Mouse (Mus musculus) cerebellum, postnatal 25 days (tissue): ENCODE results near the gene Pitpnm2.
"Not testable (repeated sequence)": the region's sequence is repeated elsewhere in the genome, so short reads cannot be mapped to it uniquely, and the experiment has no call there.

Experiments used
- DNase-seq, 2 experiments: peaks; one replicate each; pipeline ENCODE4 v3.0.0; 2021; ENCODE audit warnings: mixed read lengths in 2 of 2

The Pitpnm2 gene

DNA sequence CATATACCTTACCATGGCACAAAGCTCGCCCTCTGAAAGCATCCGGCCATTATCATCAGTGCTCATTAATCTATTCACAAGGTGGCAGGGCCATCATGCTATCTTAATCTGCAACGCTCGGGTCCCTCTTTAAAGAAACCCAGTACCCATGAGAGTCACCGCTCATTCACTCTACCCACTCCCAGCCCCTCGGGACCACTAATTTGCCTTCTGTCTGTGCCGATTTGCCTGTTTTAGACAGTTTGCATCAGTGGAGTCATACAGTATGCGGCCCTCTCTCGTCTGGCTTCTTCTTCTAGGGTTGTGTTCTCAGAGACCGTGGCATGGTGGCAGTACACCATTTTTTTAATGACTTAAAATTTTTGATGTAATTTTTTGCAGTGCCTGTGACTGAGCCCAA lies 30.1 kb downstream of the Pitpnm2 start:
- DNase-seq = no peak

DNA sequence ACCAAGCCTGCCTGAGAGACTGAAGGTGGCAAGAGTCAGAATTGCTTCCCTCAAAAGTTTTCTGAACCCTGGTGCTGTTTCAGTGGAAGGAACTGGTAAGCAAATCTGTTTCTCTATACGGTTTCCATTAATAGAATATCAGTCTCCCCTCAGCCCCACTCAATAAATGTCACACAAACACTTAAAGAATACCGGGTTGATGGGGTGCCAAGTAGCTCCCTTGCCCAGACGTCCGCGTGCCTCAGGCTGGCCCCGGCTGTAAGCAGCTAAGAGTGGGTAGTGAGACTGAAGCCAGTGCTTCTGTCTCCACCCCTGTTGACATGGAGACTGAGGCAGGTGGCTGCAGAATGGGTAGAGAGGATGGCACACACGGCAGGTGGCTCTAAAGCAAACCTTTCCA lies 30.6 kb downstream of the Pitpnm2 start:
- DNase-seq = no peak

DNA sequence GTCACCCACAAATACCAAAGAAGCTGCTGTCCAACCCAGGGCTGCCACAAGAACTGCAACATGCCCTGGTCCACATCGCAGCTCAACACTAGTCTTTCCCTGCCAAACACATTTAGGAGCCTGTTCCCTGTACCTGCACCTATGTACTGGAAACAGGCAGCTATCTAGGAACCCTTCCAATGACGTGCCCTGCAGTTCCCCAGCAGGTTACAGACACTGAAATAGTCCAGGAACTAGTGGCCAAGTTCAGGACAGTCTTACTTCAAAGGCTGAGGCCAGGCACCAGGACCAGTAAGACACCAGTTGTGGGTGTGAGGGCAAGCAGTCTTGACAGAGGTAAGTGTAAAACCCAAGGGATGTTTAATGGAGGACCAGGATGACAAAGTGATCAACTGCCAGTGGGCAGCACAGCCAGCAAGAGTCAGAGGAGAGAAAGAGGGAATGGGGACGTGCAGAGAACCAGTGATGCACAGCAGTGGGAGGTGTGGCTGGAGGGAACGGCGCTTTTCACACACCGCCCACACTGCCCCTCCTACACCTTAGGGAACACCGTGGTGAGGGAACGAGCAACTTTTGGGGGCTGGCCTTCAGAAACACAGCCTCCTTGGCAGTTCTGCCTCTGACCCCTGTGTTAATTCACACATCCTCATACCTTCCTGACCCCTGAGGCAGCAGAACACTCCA lies 31.9 kb downstream of the Pitpnm2 start:
- DNase-seq = no peak

DNA sequence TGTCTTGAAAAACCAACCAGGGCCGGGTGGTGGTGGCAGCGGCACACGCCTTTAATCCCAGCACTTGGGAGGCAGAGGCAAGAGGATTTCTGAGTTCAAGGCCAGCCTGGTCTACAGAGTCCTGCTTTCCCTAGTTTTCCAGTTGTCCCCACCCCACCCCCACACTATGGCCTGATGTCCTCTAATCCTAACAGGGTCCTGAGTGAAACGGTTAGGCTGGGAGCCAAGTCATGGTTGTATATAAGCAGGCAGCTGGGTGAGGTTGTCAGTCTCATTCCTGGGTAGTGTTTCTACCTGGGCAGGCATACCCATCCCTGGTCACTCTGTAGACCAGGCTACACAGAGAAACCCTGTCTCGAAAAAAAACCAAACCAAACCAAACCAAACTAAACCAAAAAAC lies 32.5 kb downstream of the Pitpnm2 start:
- DNase-seq = not testable (repeated sequence)

DNA sequence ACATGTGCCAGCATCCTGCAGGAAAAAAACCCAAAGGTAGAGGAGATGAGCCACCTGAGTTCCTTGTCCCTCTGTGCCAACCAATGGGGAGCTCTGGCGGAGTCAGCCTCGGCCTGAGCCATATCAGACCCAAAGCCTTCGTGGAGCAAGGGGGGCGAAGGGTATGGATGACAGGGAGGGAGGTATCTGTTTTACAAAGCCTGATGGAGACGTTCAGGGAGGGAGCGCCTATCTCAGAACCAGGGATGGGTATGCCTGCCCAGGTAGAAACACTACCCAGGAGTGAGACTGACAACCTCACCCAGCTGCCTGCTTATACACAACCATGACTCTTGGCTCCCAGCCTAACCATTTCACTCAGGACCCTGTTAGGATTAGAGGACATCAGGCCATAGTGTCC lies 33.2 kb downstream of the Pitpnm2 start:
- DNase-seq = no peak

GRCm38 (mm10) chr5:124215647-124216046 lies 33.9 kb downstream of the Pitpnm2 start:
- DNase-seq = no peak

DNA sequence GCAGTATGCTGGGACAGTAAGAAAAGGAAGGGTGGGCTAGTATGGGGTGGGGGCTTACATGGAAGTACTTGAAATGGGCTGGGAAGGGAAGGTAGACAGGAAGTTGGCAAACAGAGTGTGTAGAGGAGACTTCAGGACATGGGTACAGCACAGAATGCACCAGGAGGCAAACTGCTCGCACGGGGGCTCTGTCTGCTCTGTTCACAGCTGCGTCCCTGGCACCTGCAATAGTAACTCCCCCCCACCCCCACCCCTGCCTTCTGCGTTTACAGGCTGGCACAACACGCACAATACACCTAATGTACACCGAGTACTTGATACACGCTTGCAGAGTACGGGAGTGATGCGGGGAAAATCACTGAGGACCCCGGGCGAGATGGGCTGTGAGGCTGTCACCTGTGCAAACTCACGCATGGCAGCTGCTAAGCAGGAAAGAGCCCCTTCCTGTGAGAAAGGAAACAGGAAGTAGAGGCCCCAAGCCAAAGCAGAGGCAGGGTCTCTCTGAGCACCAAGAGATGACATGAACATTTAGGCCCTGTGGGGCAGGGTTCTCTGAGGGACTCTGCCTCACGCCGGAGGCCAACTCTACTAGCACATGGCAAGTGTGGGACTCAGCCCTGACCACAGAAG lies 34.9 kb downstream of the Pitpnm2 start:
- DNase-seq = no peak

GRCm38 (mm10) chr5:124213588-124214469 lies 35.7 kb downstream of the Pitpnm2 start:
- DNase-seq = no peak

DNA sequence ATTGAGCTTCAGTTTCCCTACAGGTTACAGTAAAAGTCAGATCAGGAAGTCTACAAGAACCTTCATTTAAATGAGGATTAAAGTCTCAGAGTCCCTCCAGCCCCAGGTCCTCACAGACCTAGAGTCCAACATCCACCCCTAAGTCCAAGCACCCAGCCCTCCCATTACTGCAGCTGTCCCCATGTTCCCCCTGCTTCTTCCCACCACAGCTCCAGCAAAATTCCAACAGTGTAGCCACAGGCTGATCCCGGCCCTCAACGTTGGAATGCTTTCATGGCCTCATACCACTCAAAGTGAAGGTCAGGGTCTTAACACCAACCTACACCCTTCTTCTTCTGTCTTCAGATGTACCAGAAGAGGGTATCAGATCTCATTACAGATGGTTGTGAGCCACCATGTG lies 37.9 kb downstream of the Pitpnm2 start:
- no peak for DNase-seq

- DNase-seq = peak; percentile 61 to 70
Observed at GRCm38 (mm10) chr5:124211234-124211633, 38.3 kb downstream of the Pitpnm2 start.

DNA sequence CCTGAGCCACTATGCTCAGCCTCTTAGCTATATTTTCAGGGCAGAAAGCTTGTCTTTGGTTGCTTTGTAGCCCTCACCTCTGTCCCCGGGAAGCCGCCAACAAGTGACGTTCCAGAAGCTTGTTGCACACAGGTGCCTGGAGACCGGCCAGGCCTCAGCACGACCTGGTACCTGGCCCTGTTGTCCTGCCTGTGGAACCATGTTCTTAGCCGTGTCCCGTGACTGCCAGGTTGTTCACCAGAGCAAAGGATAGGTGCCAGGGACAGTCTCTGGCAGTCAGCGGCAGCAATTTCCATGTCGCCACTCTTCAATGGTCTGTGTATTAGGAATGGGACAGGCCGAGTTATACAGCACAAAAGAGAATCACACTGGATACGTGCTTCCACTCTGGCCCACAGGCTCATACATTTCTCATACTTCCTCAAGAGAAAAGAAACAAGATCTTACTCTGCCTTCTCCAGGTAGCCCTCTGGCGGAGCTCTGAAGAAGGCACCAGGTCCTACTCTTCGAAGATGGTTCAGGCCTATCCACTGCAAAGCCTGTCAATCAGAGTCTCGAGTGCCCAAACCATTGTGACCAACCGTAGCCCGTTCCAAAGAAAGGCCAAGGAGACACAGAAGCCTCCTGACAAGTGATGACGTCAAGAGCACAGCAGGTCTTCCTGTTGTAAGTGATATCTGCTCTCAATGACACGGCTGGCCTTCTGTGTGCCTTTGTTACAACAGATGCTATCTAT lies 39.1 kb downstream of the Pitpnm2 start:
- DNase-seq = peak; percentile 62 to 73

GRCm38 (mm10) chr5:124209850-124210249 lies 39.7 kb downstream of the Pitpnm2 start:
- no peak for DNase-seq

DNA sequence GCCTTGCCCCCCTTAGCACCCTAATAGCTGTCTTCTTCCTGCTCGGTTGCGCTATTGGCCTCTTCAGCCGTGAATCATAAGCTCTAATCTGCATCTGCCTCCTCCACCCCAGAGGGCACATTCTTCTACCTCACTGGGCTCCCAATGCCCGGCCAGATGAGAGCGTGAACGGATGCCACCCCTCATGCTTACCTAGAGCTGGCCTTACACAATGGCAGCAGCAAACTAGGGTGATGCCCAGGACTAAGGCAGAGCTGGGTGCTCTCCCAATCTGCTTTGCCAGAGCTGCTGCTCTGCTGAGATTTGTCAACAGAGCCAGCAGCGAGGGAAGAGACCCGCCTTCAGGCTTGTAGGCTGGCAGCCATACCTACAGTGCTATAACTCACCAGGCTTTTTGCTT lies 41.5 kb downstream of the Pitpnm2 start:
- DNase-seq = no peak

- no peak for DNase-seq
Observed at GRCm38 (mm10) chr5:124206481-124207038, 43.0 kb downstream of the Pitpnm2 start.

GRCm38 (mm10) chr5:124205809-124206380 lies 43.7 kb downstream of the Pitpnm2 start:
- DNase-seq = no peak

DNA sequence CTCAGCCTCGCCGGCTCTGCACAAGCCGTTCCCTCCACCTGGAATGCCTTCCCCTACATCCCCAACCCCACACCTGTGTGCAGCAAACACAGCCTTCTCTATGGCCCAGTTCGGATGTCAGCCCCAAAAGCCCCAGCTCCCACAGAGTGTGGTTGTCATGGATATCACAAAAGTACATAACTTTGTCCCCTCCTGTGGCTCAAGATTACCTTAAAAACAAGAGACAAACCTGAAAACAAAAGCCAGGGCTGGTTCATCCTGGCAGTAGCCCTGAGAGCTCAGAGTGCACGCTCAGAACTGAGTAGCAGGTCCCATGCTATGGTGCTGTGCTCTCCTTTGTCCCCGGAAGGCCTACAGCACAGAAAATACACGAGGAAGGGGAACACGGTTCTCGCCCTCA lies 44.3 kb downstream of the Pitpnm2 start:
- DNase-seq = no peak

DNA sequence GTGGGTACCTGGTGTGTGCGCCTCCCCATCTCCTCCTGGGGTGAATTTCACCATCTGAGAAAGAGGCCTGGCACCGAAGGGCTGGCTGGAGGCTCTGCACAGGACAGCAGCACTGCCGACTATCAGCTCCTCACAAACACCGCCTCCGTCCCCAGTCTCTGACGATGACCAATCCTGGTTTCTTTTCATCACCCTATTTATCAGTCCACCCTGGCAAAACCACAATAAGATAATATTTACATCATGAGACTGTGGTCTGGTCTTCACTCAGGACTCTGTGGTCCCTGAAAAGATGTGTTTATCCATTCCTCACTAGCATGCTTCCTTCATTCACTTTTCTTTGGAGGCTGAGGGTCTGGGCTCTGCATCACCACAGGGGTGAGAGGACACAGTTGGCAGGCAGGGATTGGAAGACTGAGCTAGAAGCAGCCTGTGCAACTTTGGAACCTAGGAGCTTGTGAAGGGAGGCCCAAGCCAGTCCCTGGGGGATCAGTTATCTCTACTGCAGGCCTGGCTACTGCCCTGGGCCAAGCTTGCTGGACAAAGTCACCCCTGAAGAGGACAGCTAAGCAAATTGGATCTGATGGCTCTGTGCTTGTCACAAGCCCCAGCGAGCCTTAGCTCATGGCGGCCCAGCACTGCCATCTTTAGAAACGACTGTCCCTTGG lies 45.3 kb downstream of the Pitpnm2 start:
- no peak for DNase-seq

DNA sequence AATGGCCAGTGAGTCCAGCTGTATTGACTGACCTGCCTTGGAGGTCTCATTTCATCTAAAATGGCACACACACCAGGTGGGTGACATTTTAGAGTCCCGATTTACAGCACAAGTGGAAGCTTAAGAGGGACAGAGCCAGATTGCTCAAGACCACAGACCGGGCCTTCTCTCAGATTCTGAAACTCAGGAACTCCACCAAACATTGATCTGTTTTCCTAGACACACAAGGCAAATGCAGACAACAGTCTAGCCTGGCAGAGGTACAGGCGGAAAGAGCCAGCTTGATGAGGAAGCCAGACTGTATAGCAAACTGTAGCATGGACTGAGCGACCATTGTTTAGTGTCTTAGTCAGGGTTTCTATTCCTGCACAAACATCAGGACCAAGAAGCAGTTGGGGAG lies 46.3 kb downstream of the Pitpnm2 start:
- no peak for DNase-seq

- DNase-seq = no peak
Observed at GRCm38 (mm10) chr5:124202071-124202470, 47.5 kb downstream of the Pitpnm2 start.

DNA sequence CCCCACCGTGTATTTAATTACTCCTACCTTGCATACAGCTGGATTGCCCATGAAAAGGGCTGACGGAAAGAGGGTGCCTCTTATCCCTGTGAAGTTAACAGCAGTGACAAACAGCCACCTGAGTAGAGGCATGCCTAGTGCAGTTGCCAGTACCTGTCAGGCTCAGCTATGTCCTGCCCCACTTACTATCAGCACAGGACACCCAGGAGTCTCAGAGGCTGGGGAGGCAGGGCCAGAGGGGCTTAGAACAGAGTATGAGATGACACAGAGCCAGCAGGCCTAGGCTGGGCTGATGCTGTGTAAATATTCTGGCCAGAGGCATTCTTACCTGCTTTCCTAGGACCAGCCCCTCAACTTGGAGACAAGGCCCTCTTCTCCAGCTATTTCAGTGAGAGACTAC lies 48.0 kb downstream of the Pitpnm2 start:
- DNase-seq = no peak

GRCm38 (mm10) chr5:124200844-124201243 lies 48.7 kb downstream of the Pitpnm2 start:
- DNase-seq = no peak

- DNase-seq = no peak
Observed at GRCm38 (mm10) chr5:124199168-124199567, 50.4 kb downstream of the Pitpnm2 start.
